Mouse (Mus musculus) embryonic facial prominence, embryonic 14.5 days (tissue): ENCODE measurements around the gene Mvb12b. TPM values are rescaled to one million over a fixed set of nuclear protein-coding genes. Genes with fewer than 3 reads are reported as not detected.

Source experiments
- ATAC-seq: fragments of 200-750 bp; cut with Nextera tagmentation; 2 replicates; pipeline ENCODE4 v1.8.0; 2017; ENCODE audit warnings: low read depth, moderate number of reproducible peaks, moderate TSS enrichment
- DNase-seq: peaks from one replicate; pipeline ENCODE4 v3.0.0-alpha.2; 2015; ENCODE audit warnings: low spot score
- H3K27ac ChIP-seq: fragments of 300-500 bp; sonication (generic); replicated peaks from 2 replicates; pipeline ENCODE4 v1.5.1; 2014; ENCODE audit warnings: low read depth, mild to moderate bottlenecking, low read length, moderate library complexity
- H3K27me3 ChIP-seq: fragments of 300-500 bp; sonication (generic); replicated peaks from 2 replicates; pipeline ENCODE4 v1.6.1; 2014; ENCODE audit warnings: low read length; ENCODE audit not compliant: control insufficient read depth, insufficient read depth
- H3K36me3 ChIP-seq: fragments of 300-500 bp; sonication (generic); 2 replicates; pipeline ENCODE4 v1.6.1; 2014; ENCODE audit warnings: low read length, mixed read lengths; ENCODE audit not compliant: control insufficient read depth, insufficient read depth
- H3K4me1 ChIP-seq: fragments of 300-500 bp; sonication (generic); 2 replicates; pipeline ENCODE4 v1.6.1; 2014; ENCODE audit warnings: antibody characterized with exemption, low read length; ENCODE audit not compliant: control insufficient read depth, insufficient read depth
- H3K4me2 ChIP-seq: fragments of 300-500 bp; sonication (generic); 2 replicates; pipeline ENCODE4 v1.6.1; 2014; ENCODE audit warnings: low read depth, mild to moderate bottlenecking, low read length, moderate library complexity, mixed read lengths
- H3K4me3 ChIP-seq: fragments of 300-500 bp; sonication (generic); 2 replicates; pipeline ENCODE4 v1.5.1; 2014; ENCODE audit warnings: low read depth, mild to moderate bottlenecking, low read length
- H3K9ac ChIP-seq: fragments of 300-500 bp; sonication (generic); 2 replicates; pipeline ENCODE4 v1.6.1; 2014; ENCODE audit warnings: low read depth, mild to moderate bottlenecking, low read length, moderate library complexity, mixed read lengths
- H3K9me3 ChIP-seq: fragments of 300-500 bp; sonication (generic); 2 replicates; pipeline ENCODE4 v1.6.1; 2016; ENCODE audit warnings: low read length; ENCODE audit not compliant: control insufficient read depth
- WGBS: fragments of 180-500 bp; shearing (Covaris S2); extraction: QIAGEN DNeasy Blood & Tissue Kit; methylation state at CpG from one replicate; pipeline ENCODE4 v1.1.7; 2014; 5-methylcytosine and 5-hydroxymethylcytosine counted together
- polyA plus RNA-seq: library from polyadenylated mRNA; unstranded; fragments of >200 nt; fragmentation: Nextera tagmentation; extraction: Ambion mirVana; gene quantifications from 2 replicates; pipeline ENCODE4 v1.2.1, GENCODE M21; 2014

The Mvb12b gene
- polyA plus RNA-seq, 1 experiment from 2014 or later, result 14.1 TPM

DNA sequence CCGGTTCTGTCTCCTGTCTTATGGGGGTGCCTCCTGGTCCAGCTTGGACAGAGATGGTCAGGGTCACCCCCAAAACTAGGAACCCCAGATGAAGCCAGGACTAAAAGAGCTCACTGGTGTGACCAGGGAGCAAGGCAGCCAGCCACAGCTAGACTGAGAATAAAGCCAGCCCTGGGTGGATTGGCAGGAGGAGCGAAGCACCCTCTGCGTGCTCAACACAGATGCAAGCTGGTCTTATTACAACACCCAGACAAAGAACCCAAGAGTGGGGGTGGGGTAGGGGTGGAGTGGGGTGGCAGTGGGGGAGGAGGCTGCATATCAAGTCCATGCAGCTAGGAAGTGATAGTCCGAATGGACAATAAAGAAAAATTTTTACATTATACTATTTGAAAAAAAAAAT lies 204.2 kb downstream of the Mvb12b start:
- DNase-seq (no peak), ATAC-seq (no peak)
- Histone ChIP-seq H3K4me1 (no peaks in the 10 kb centered on the region), H3K9me3 (no peaks in the 10 kb centered on the region), H3K36me3 (no peaks in the 10 kb centered on the region), H3K4me2 (no peak overlapping the region), H3K27ac (no peak overlapping the region), H3K9ac (no peak overlapping the region), H3K4me3 (no peak overlapping the region), H3K27me3 (no peaks in the 10 kb centered on the region)
- 64% methylated on average over 4 of the region's 4 CpGs for WGBS

- Histone ChIP-seq H3K36me3 (no peaks in the 10 kb centered on the region), H3K4me2 (no peak overlapping the region), H3K27me3 (no peaks in the 10 kb centered on the region), H3K27ac (no peak overlapping the region), H3K9me3 (no peaks in the 10 kb centered on the region), H3K4me3 (no peak overlapping the region), H3K9ac (no peak overlapping the region), H3K4me1 (no peaks in the 10 kb centered on the region)
- 41% methylated on average over 6 of the region's 6 CpGs for WGBS
- DNase-seq, result no peak
- ATAC-seq, result no peak
Measured at GRCm38 (mm10) chr2:33683095-33683494, 204.7 kb downstream of the Mvb12b start.

DNA sequence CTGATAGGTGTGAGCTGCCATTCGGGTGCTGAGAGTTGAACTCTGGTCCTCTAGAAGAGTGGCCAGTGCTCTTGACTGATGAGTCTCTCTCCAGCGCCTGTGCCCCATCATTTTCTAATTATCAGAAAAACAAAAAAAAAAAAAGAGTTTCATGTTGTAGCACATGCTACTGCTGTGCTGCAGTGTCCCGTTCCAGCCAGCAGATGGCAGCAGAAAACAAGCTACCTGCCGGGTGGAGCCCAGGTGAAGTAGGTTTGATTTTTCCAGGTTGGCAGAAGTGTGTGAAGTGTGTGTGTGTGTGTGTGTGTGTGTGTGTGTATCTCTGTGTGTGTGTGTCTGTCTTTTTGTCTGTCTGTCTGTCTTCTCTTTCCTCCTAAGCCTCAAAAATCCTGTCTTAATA lies 205.5 kb downstream of the Mvb12b start:
- H3K4me1 ChIP-seq, result no peaks in the 10 kb centered on the region
- H3K36me3 ChIP-seq, result no peaks in the 10 kb centered on the region
- H3K4me3 ChIP-seq, result no peak overlapping the region
- H3K27me3 ChIP-seq, result no peaks in the 10 kb centered on the region
- H3K27ac ChIP-seq, result no peak overlapping the region
- no peak overlapping the region for H3K4me2 ChIP-seq
- 11% methylated on average over 4 of the region's 4 CpGs for WGBS
- ATAC-seq (no peak), DNase-seq (peak; percentile 48)
- no peaks in the 10 kb centered on the region for H3K9me3 ChIP-seq
- H3K9ac ChIP-seq, result no peak overlapping the region

Other genes starting within 250 kb of the Mvb12b start
- gene Lmx1b, start 247.4 kb downstream of the Mvb12b start, polyA plus RNA-seq, result 0.43 and 0.85 TPM in 2 replicates